Mouse (Mus musculus) left cerebral cortex, adult 18-20 months (tissue): ENCODE data around the gene Cpt1a. TPM values are rescaled to one million over a fixed set of nuclear protein-coding genes. Genes with fewer than 3 reads are reported as not detected.

Experiments used
- DNase-seq, 2 experiments: peaks; one replicate each; pipeline ENCODE4 v3.0.0; 2021 to 2022; ENCODE audit warnings: low spot score in 2 of 2, mixed read lengths in 1 of 2
- long read RNA-seq, 2 experiments: library from polyadenylated mRNA; stranded (forward); transcript quantifications; one replicate each; pipeline ENCODE4 v2.0.0; 2021
- total RNA-seq, 2 experiments: library from RNA; stranded (reverse); gene quantifications; 2 replicates each; pipeline ENCODE4 v1.2.3; 2021

The Cpt1a gene
- 10 to 100 TPM; 21.2 to 22.0 TPM for total RNA-seq
- long read RNA-seq, experiment 1, full-length matches to known transcripts: 6 of 8 reads
- long read RNA-seq, experiment 1, partial matches to known transcripts: 1 of 8 reads
- long read RNA-seq, experiment 1, other reads (novel, unspliced or antisense): 1 of 8 reads
- long read RNA-seq, experiment 2, full-length matches to known transcripts: 14 of 16 reads
- long read RNA-seq, experiment 2, partial matches to known transcripts: 1 of 16 reads
- long read RNA-seq, experiment 2, other reads (novel, unspliced or antisense): 1 of 16 reads

DNA sequence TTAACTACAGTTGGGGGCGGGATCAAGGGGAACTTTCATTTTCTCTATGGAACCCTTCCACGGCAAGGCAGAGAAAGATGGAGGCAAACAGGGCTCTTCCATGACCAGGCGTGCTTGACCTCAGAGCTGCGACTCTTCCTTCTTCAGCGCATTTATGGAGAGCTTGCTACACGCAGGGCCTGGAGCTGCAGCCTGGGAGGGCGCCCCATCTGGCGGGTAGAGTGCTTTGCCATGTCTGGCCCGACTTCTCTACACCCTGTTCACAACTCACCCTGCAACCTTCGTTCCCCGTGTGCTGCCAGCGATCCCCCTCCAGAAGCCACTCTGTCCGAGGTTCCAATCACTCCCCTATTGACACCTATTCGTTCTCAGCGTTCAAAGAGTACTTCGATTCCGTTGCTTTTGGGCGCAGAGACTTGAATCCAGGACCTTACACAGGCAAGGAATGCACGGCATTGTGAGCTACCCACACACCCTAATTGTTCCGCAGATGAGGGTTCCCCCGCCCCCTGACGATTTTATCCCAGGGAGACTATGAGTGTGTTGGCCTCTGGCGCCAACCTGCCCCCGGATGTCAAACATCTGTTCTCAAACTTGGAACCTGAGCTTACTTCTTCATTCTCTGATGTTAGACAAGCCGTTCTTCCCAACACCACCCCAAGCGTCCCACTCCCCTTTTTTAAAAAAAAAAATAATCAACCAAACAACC lies at the start of gene Cpt1a:
TSS of gene Cpt1a (plus strand) at position 74 of the 709 bp plus-strand sequence.
- peak in 1 of 2 experiments; percentile 16 for DNase-seq

GRCm38 (mm10) chr19:3273331-3273730 lies 48.8 kb upstream of the Cpt1a start:
- no peak for DNase-seq

DNA sequence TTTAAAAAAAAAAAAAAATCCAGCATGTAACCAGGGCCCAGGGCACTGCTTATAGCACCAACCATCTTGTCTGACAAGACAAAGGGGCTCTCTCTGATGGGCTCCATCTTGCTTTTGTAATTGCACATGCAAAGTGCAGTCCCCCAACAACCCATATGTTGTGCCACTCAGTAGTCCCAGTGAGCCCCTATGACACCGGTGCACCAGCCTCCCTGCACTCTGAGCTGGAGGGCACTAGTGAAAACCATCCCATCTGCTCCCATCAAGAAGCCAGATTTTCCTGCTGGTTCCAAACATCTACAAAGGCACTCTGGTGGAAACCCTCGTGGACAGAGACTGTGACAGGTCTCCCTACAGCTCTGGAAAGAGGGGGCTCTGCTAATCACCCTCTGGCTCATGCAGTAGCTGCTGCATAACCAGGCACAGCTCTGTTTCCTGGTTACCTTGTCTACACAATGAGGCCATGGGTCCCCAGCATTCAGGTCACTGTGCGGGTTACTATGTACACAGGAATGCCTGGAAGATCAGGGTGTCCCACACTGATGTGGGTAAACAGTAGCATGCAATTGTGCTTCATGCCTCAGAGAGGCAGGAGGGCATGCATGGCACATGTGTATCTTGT lies 46.3 kb upstream of the Cpt1a start:
- no peak for DNase-seq

GRCm38 (mm10) chr19:3281886-3282285 lies 40.2 kb upstream of the Cpt1a start:
- DNase-seq: no peak

GRCm38 (mm10) chr19:3282572-3283467 lies 39.3 kb upstream of the Cpt1a start, which contains the start of the genes Mrpl21 and Ighmbp2:
TSS of gene Mrpl21 (plus strand) at chr19:3282901.
TSS of gene Ighmbp2 (minus strand) at chr19:3283017.
- peak; percentile 87 to 94 for DNase-seq

DNA sequence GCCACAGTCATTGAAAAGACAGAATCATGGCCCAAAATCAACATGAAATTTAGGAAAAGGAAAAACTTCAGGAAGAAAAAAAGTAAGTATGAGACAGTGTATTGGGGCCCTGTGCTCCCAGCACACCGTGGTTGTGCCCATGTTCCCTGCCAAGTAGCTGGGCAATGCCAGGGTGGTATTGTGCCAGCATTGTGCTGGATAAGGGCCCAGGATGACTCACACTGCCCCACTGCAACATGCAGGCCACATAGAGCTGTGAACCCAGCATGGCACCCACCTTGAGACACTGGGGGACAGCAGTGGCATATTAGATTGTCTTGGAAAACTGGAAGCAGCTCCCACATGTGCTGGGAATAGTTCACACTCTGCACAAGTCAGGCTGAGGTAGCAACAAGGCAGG lies 33.1 kb upstream of the Cpt1a start:
- no peak for DNase-seq

DNA sequence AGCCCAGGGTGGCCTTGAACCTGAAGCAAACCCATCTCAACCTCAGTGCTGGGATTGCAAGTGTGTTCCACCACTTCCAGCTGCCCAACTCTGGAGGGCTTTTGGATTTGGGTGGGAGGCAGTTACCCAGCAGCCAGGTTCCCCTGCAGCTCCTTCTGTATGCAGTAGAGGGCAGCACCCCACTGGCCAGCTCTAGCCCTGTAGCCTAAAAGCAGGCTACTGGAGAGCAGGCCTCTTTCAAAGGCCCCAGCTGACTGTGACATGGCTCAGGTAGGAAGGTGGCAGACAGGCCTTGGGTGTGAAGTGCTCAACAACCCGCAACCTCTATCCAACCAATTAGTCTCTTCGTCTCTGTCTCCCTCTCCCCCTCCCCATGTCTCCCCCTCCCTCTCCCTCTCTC lies 30.1 kb upstream of the Cpt1a start:
- peak; percentile 61 to 66 for DNase-seq

DNA sequence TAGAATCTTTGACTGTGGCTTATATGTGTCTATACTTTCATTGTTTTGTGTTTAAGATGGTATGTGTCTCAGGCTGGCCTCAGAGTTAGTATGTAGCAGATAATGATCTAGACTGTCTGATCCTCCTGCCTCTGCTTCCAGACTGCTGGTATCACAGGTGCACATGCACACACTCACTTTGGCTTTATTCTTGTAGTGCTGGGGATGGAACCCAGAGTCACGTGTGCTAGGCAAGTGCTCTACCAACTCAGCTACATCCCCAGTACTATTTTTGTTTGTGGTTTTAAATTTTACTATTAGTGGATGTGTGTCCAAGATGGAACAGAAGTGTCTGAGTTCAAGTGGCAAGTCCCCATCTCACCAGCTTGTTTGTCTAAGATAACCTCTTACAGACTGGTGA lies 29.1 kb upstream of the Cpt1a start:
- no peak for DNase-seq

- DNase-seq: no peak
These were observed 26.9 kb upstream of the Cpt1a start for GRCm38 (mm10) chr19:3295245-3295644.

- no peak for DNase-seq
These were observed 25.1 kb upstream of the Cpt1a start for GRCm38 (mm10) chr19:3297034-3297433.

- DNase-seq: no peak
These were observed 24.4 kb upstream of the Cpt1a start for GRCm38 (mm10) chr19:3297775-3298174.

- DNase-seq: no peak
These were observed 18.1 kb upstream of the Cpt1a start for GRCm38 (mm10) chr19:3304017-3304416.

DNA sequence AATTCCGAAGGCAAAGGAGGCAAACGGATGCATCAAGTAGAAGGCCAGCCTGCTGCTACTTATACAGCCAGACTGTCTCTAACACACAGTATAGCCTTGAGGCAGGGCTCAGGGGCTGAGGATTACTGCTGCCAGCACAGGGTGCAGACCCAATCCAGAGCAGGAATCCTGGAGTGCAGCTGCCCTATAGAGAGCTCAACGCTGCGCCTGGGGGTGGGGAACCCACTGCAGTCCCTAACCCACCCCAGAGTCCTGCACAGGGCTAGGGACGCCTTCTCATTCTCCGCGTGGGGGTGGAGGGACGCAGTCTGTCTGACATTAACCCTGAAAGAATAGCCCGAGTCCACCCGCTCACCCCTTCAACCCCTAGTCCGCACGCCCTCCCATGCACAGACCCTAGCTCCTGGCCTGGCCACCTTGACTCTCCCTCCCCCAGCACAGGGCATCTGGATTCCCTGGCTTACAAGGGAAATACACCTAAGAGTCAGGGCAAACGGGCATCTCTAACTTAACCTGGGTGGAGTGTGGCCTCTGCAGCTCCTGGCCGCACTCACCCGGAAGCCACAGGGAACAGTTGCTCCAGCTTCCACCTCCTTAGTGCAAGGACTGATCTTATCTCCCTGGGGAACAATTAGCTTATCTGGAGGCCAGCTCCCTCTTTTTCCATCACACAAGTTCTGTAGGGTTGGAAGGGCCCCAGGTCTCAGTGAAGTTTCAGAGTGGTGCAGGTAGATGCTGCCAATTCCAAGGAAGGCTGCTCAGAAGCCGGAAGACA lies 14.8 kb upstream of the Cpt1a start:
- DNase-seq: no peak

DNA sequence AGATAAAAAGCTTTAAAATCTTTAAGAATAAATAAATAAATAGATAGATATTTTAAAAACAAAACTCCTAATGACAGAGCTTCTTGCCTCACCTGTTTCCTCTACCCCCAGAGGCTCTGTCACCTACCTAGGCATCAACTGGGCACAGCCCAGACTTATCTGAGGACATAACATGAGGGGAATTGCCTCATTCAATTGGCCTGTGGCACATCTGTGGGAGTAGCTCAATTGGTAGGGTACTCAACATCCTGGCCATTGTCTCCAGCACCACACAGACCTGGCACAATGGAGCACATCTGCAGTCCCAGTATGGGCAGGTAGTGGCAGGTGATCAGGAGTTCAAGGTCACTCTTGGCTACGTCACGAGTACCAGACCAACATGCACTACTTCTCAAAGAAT lies 2.8 kb upstream of the Cpt1a start:
- no peak for DNase-seq

DNA sequence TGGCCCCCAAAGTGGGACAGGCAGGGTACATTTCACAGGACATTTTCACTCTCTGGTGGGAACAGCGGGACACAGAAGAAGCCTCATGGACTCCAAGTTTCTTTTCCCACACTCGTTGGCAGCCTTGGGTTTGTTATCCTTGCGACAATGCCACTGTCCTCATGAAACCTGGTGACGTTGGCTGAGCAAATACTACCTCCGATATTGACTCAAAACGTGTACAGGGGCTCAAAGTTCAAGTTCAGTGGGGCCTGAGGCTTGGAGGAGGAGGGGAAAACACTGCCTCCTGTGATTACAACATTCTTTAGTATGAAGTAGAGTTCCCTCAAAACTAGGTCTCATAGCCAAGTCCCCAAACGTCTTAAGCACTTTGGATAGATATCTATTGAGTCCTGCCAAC lies 2.0 kb upstream of the Cpt1a start:
- no peak for DNase-seq

DNA sequence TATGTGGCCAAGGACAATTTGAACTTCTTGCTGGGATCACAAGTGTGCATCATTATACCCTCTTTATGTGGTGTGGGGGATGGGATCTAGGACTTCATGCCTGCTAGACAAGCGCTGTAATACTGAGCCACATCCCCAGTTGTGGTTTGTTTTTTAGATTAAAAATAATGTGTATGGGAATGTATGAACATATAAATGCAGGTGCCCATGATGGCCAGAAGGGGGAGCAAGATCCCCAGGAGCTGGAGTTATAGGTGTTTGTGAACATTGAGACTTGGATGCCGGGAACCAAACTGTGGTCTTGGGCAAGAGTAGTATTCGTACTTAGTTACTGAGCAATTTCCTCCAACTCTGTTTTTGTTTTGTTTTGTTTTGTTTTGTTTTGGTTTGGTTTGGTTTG lies 1.3 kb upstream of the Cpt1a start:
- no peak for DNase-seq

GRCm38 (mm10) chr19:3321617-3322016 lies 517 bp upstream of the Cpt1a start:
- DNase-seq: no peak

DNA sequence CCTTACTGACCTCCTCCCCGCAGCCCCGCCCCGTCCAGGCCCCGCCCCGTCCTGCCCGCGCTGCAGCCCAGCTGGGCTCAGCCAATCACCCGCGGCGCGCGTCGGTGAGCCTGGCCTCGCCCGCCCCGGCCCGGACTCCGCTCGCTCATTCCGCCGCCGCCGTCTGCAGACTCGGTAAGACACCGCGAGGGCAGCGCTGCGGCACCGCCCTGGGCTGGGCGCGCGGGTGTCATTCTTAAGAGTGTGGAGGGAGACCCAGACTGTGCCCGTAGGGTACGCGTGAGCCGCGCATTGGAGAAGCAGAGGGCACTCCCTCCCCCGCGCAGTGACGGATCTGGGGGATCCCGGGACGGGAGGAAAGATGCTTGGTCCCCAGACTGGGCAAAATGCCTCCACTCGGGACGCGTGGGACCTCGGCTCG lies 1.1 kb downstream of the Cpt1a start:
- DNase-seq: peak; percentile 52 to 61

DNA sequence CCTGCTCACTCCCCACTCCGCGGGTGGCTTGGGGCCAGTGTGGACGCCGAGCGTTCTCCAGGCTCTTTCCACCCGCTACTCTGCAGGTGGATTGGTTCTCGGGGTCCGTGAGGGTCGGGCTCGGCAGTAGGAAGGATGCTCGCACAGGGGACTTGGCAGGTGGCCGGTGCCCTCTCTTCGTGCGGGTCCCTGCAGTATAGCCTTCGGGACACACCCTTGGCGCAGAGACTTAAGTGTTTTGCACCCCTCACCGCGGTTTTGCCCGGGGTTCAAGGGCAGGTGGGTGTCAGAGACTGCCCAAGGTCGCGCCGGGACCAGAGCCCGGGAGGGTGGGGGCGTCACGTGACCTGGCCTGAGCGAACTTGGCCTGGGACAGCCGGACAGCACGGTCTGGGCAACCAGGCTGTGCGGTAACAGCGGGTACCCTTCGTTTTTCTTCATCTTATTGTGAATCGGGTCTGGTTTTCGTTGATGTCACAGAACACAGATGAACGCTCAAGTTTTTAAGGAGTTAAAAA lies 1.7 kb downstream of the Cpt1a start:
- peak; percentile 27 to 29 for DNase-seq

DNA sequence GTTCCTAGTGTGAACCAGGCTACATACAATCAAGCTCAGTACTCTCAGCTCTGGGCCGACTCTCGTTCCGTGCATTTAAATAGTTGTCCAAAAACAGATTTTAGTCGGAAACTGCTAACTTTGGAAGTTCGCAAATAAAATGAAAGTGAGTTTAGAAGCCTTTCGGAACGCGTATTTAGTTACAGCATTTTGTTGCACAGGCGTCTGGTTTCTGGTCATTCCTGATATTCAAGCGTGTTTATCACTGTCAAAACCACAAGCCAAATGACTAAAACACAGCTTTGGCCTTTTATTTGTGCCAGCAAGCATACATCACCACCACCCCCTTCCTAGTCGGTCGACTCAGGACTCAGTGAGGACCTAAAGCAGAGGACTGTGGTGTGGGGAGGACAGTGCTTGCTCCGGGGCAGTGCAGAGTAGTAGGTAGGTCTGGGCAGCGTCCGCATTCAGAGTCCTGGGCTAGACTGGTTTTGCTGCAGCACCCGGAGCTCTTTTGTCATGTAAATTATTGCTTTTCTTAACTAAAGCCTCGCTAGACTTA lies 2.2 kb downstream of the Cpt1a start:
- peak in 1 of 2 experiments; percentile 8 for DNase-seq
